Mouse (Mus musculus): ENCODE measurements around the gene Vmn1r234.

DNA sequence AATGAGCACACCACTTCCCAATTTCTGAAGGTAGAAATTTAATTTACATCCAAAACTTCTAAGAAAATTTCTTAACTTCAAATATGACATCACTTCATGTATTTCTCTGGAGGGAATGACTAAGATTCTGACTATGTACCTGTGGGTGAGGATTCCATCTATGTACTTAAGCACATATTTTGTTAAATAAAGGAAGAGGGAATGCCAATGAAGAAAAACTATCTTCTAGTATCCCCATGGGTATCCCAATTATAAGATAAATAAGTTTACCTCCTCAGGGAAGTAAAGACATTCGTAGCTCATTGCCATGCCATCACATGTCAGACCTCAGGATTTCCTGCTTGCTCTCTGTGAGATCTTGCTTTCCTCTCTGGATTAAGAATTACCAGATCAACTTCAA lies at the start of gene Vmn1r234:
- no peak for TF ChIP-seq HCFC1 (IDR thresholded peaks at IDR 0.05; ENCODE audit: borderline replicate concordance, insufficient read depth, low read length)
- no peak for TF ChIP-seq MAFK (IDR thresholded peaks at IDR 0.05; ENCODE audit: insufficient read depth, low read depth, low read length)
- TF ChIP-seq ZNF384 (IDR thresholded peaks at IDR 0.05; ENCODE audit: low read depth, low read length), result no peak
